Comparison of ENCODE assay signal across 18 mouse cellular contexts in genomic region chr9:23407935-23408781, GRCm38 (mm10).
A peak's percentile ranks its signal among the peaks of the same experiment; 100 is the strongest.
DNase-seq lines count a peak whose midpoint lies in the region; ATAC-seq and TF ChIP-seq lines count a peak whose summit lies in the region.
"Had no signal": no experiment of that assay in that cellular context is flagged by ENCODE, and none has a peak within 500 bp of the region (broad histone marks: within the 10 kb centered on the region; RNA-seq: fewer than 3 reads in every experiment).

No protein-coding gene starts in this region.

- ATAC-seq in forebrain, embryonic 12.5 days (ENCODE audit: low FRiP score), result peak; percentile 77; the same call in 1 of the 2 replicates
- no peak for ATAC-seq in forebrain, embryonic 11.5 days (replicated peaks; ENCODE audit: low FRiP score)
- no peak for ATAC-seq in hindbrain, postnatal 0 days
- ATAC-seq in hindbrain, embryonic 12.5 days (ENCODE audit: low FRiP score), result no peak
- ATAC-seq in forebrain, postnatal 0 days, result peak; percentile 14; the same call in 1 of the 2 replicates
- no peak for ATAC-seq in inflammation-experienced regulatory T-cells, adult 6 months

- H3K9ac ChIP-seq in forebrain, embryonic 12.5 days, result no peak overlapping the region
- H3K9ac ChIP-seq in forebrain, embryonic 11.5 days (ENCODE audit: low read length), result no peak overlapping the region
- no peak overlapping the region for H3K9ac ChIP-seq in hindbrain, postnatal 0 days (replicated peaks; ENCODE audit: low read length)
- no peak overlapping the region for H3K9ac ChIP-seq in hindbrain, embryonic 12.5 days
- no peak overlapping the region for H3K9ac ChIP-seq in forebrain, postnatal 0 days
- H3K9ac ChIP-seq: embryonic facial prominence, embryonic 13.5 days; limb, embryonic 12.5 days; liver, embryonic 13.5 days; lung, embryonic 14.5 days had no signal

- no peak for TF ChIP-seq CTCF in hindbrain, postnatal 0 days (IDR thresholded peaks at IDR 0.05; ENCODE audit: low read depth)
- no peak for TF ChIP-seq CTCF in brain, embryonic 14.5 days (IDR thresholded peaks at IDR 0.05; ENCODE audit: borderline replicate concordance, extremely low read depth, insufficient read depth, insufficient read length)
- no peak for TF ChIP-seq CTCF in forebrain, postnatal 0 days (IDR thresholded peaks at IDR 0.05; ENCODE audit: low read depth)

- peak overlapping the region; percentile 42; the same call in 1 of the 2 replicates for H3K27ac ChIP-seq in forebrain, embryonic 12.5 days
- no peak overlapping the region for H3K27ac ChIP-seq in forebrain, embryonic 11.5 days (ENCODE audit: low read depth, low read length)
- no peak overlapping the region for H3K27ac ChIP-seq in hindbrain, postnatal 0 days
- no peak overlapping the region for H3K27ac ChIP-seq in hindbrain, embryonic 12.5 days
- H3K27ac ChIP-seq in forebrain, postnatal 0 days (ENCODE audit: low read depth, low read length), result no peak overlapping the region
- H3K27ac ChIP-seq: embryonic facial prominence, embryonic 13.5 days; limb, embryonic 12.5 days; liver, embryonic 13.5 days had no signal

- peaks cover 3% of the 10 kb centered on the region; the same call in 1 of the 2 replicates for H3K36me3 ChIP-seq in forebrain, embryonic 12.5 days (replicated peaks)
- H3K36me3 ChIP-seq in forebrain, embryonic 11.5 days (ENCODE audit: control insufficient read depth, insufficient read depth, low read length), result no peaks in the 10 kb centered on the region
- no peaks in the 10 kb centered on the region for H3K36me3 ChIP-seq in hindbrain, postnatal 0 days (ENCODE audit: insufficient read depth, low read length)
- H3K36me3 ChIP-seq in hindbrain, embryonic 12.5 days, result no peaks in the 10 kb centered on the region
- no peaks in the 10 kb centered on the region for H3K36me3 ChIP-seq in forebrain, postnatal 0 days (ENCODE audit: insufficient read depth)
- H3K36me3 ChIP-seq: embryonic facial prominence, embryonic 13.5 days; limb, embryonic 12.5 days; liver, embryonic 13.5 days had no signal

- no peaks in the 10 kb centered on the region for H3K9me3 ChIP-seq in forebrain, embryonic 12.5 days
- H3K9me3 ChIP-seq in forebrain, embryonic 11.5 days (ENCODE audit: control insufficient read depth, low read length), result no peaks in the 10 kb centered on the region
- no peaks in the 10 kb centered on the region for H3K9me3 ChIP-seq in hindbrain, postnatal 0 days (ENCODE audit: low read length)
- H3K9me3 ChIP-seq in hindbrain, embryonic 12.5 days (replicated peaks), result no peaks in the 10 kb centered on the region
- H3K9me3 ChIP-seq in forebrain, postnatal 0 days (ENCODE audit: low read length), result no peaks in the 10 kb centered on the region
- H3K9me3 ChIP-seq: embryonic facial prominence, embryonic 13.5 days; limb, embryonic 12.5 days; liver, embryonic 13.5 days had no signal

- 29% methylated on average over 3 of the region's 3 CpGs for WGBS in forebrain, embryonic 12.5 days
- WGBS in forebrain, embryonic 11.5 days, result 41% methylated on average over 3 of the region's 3 CpGs
- WGBS in hindbrain, postnatal 0 days, result 38% methylated on average over 3 of the region's 3 CpGs
- 68% methylated on average over 3 of the region's 3 CpGs for WGBS in hindbrain, embryonic 12.5 days
- 18% methylated on average over 3 of the region's 3 CpGs for WGBS in forebrain, postnatal 0 days

- TF ChIP-seq POLR2A in brain, embryonic 14.5 days (IDR thresholded peaks at IDR 0.05; ENCODE audit: borderline replicate concordance, extremely low read depth, insufficient read depth, insufficient read length, poor library complexity, severe bottlenecking), result no peak

- DNase-seq in forebrain, embryonic 11.5 days (ENCODE audit: low spot score), result no peak
- DNase-seq in hindbrain, postnatal 0 days (ENCODE audit: low spot score), result peak; percentile 47
- DNase-seq in brain, embryonic 14.5 days (ENCODE audit: low read depth), result peak; percentile 92
- DNase-seq in forebrain, postnatal 0 days, result peak; percentile 23
- DNase-seq in liver, result no peak
- DNase-seq: gastrocnemius, postnatal 25 days; kidney, adult 9 months; kidney, postnatal 36 days; liver, embryonic 13.5 days; lung, embryonic 14.5 days; lung, postnatal 36 days; right cerebral cortex, postnatal 25 days; thymus, postnatal 4 days had no signal

- H3K27me3 ChIP-seq in forebrain, embryonic 12.5 days, result no peaks in the 10 kb centered on the region
- no peaks in the 10 kb centered on the region for H3K27me3 ChIP-seq in forebrain, embryonic 11.5 days (ENCODE audit: control insufficient read depth, insufficient read depth, low read length)
- no peaks in the 10 kb centered on the region for H3K27me3 ChIP-seq in hindbrain, postnatal 0 days (ENCODE audit: insufficient read depth, low read length)
- no peaks in the 10 kb centered on the region for H3K27me3 ChIP-seq in hindbrain, embryonic 12.5 days
- no peaks in the 10 kb centered on the region for H3K27me3 ChIP-seq in forebrain, postnatal 0 days (ENCODE audit: insufficient read depth, low read length)
- H3K27me3 ChIP-seq: embryonic facial prominence, embryonic 13.5 days; liver, embryonic 13.5 days had no signal

- H3K4me1 ChIP-seq in forebrain, embryonic 12.5 days, result peaks cover 7% of the 10 kb centered on the region; the same call in 1 of the 2 replicates
- no peaks in the 10 kb centered on the region for H3K4me1 ChIP-seq in forebrain, embryonic 11.5 days (replicated peaks; ENCODE audit: control insufficient read depth, insufficient read depth, low read length)
- no peaks in the 10 kb centered on the region; the same call in 1 of the 2 replicates for H3K4me1 ChIP-seq in hindbrain, postnatal 0 days (ENCODE audit: insufficient read depth, low read length)
- H3K4me1 ChIP-seq in hindbrain, embryonic 12.5 days, result no peaks in the 10 kb centered on the region
- H3K4me1 ChIP-seq in forebrain, postnatal 0 days (ENCODE audit: insufficient read depth), result no peaks in the 10 kb centered on the region
- H3K4me1 ChIP-seq: liver, embryonic 13.5 days had no signal

- no peak overlapping the region for H3K4me2 ChIP-seq in forebrain, embryonic 12.5 days
- H3K4me2 ChIP-seq in forebrain, embryonic 11.5 days (ENCODE audit: low read depth, low read length, severe bottlenecking), result no peak overlapping the region
- H3K4me2 ChIP-seq in hindbrain, postnatal 0 days (ENCODE audit: low read depth, low read length), result no peak overlapping the region
- H3K4me2 ChIP-seq in hindbrain, embryonic 12.5 days (replicated peaks), result no peak overlapping the region
- H3K4me2 ChIP-seq in forebrain, postnatal 0 days (ENCODE audit: low read depth), result no peak overlapping the region
- H3K4me2 ChIP-seq: embryonic facial prominence, embryonic 13.5 days; limb, embryonic 12.5 days; liver, embryonic 13.5 days; lung, embryonic 14.5 days had no signal

- no peak overlapping the region for H3K4me3 ChIP-seq in forebrain, embryonic 12.5 days (replicated peaks)
- H3K4me3 ChIP-seq in forebrain, embryonic 11.5 days (ENCODE audit: low read depth, low read length), result no peak overlapping the region
- H3K4me3 ChIP-seq in hindbrain, postnatal 0 days (ENCODE audit: low read length), result no peak overlapping the region
- no peak overlapping the region for H3K4me3 ChIP-seq in hindbrain, embryonic 12.5 days
- no peak overlapping the region for H3K4me3 ChIP-seq in forebrain, postnatal 0 days (ENCODE audit: low read depth, low read length)
- H3K4me3 ChIP-seq: embryonic facial prominence, embryonic 13.5 days; limb, embryonic 12.5 days; liver, embryonic 13.5 days had no signal

Comparison
In these comparisons a context has a peak if more than half of its experiments do, and no peak if none do; other contexts are left out.
1. ATAC-seq: peak in forebrain, embryonic 12.5 days (single experiment) and forebrain, postnatal 0 days (single experiment); none in forebrain, embryonic 11.5 days (single experiment), hindbrain, postnatal 0 days (single experiment), hindbrain, embryonic 12.5 days (single experiment) and inflammation-experienced regulatory T-cells, adult 6 months (single experiment).
2. DNase-seq: peak in hindbrain, postnatal 0 days (single experiment), brain, embryonic 14.5 days (single experiment) and forebrain, postnatal 0 days (single experiment); none in forebrain, embryonic 11.5 days (single experiment) and liver (single experiment).